Mouse (Mus musculus) gastrocnemius, adult 8-10 months (tissue): ENCODE results near the gene Bpifa3. TPM values are rescaled to one million over a fixed set of nuclear protein-coding genes. Genes with fewer than 3 reads are reported as not detected.
"Not testable (repeated sequence)": the region's sequence is repeated elsewhere in the genome, so short reads cannot be mapped to it uniquely, and the experiment has no call there.

Source experiments
- DNase-seq, 2 experiments: peaks; one replicate each; pipeline ENCODE4 v3.0.0; 2022; ENCODE audit warnings: low spot score in 2 of 2
- total RNA-seq, 4 experiments: library from RNA; stranded (reverse); gene quantifications; 2 replicates each; pipeline ENCODE4 v1.2.4; 2022

Gene Bpifa3
- total RNA-seq: not detected

DNA sequence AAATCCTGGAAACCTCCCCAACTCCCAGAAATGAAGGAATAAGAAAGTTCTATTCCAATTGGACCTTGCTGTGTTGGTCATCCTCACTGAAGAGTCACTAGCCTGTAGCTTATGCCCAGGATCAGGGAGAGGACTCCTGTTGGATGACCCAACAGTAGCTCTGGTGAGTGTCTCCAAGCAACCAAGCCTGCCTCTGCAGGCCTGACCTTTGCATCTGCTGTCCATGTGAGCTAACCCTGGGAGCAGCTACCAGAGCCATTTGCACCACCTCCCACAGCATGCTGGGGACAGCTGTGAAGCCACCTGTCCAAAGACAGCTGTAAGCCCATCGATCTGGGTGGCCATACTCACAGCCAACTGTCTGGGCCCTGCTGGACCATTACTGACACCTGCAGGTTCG lies at the start of gene Bpifa3:
Gene Bpifa3, plus strand, starts transcription at position 217 of the 400 bp plus-strand sequence.
- DNase-seq: no peak

GRCm38 (mm10) chr2:154097734-154098133 lies 32.4 kb upstream of the Bpifa3 start:
- DNase-seq: no peak

DNA sequence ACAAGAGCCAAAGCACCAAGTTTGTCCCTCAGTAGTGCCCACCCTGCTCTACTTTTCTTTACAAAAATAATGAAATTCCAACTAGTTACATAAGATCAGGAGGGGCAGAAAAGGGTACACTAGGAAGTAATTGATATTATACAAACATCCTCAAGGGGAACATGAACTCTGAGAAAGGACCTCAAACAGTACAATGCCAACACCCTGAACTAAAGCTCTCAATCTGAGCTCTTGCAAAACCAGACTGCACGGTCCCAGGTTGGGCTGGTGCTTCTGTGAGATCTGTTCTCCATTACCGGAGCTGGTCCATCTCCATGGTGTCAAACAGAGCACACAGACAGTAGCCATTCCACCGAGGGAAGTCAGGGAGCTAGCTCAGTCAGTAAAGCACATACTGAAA lies 12.8 kb upstream of the Bpifa3 start:
- DNase-seq: no peak

GRCm38 (mm10) chr2:154142580-154142979 lies 12.4 kb downstream of the Bpifa3 start, which contains the start of gene Bpifa1:
TSS of gene Bpifa1 (plus strand) at chr2:154142880.
- no peak for DNase-seq

GRCm38 (mm10) chr2:154143735-154144134 lies 13.6 kb downstream of the Bpifa3 start:
- DNase-seq: no peak

DNA sequence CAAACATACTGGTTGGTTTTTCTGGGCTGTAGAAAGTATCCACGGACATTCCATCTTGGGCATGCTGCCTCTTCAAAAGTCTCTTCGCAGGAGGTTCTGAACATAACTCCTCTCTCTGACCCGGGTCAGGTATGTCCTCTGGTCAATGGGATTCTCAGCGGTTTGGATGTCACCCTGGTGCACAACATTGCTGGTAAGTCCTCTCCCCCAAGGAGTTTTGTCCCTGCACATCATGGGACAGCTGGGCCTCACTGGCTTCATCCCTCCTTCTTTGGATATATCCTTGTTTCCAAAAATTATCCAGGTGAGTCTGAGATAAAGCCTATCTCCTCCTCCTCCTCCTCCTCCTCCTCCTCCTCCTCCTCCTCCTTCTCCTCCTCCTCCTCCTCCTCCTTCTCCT lies 17.4 kb downstream of the Bpifa3 start:
- DNase-seq: no peak

- DNase-seq: no peak
Observed at GRCm38 (mm10) chr2:154158433-154158832, 28.3 kb downstream of the Bpifa3 start.

DNA sequence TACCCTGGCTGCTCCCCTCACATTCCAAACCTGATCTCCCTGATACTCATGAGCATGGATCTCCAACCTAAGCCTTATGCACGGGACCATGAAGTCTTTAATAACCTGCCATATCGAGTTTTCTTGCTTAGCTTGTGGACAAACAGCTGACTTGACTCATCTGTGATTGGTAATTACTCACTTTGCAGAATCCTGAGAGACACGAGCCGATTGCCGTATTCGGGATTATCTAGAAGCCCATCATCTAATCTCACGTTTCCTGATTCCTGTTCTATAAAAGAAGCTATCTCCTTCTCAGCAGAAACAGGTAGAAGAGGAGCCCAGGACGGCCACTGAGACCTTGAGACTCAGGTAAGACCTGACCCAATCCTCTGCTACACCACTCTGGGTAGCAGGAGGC lies 32.2 kb downstream of the Bpifa3 start, which contains the start of gene Bpifa5:
Gene Bpifa5, plus strand, starts transcription at position 301 of the 400 bp plus-strand sequence.
- DNase-seq: no peak

GRCm38 (mm10) chr2:154163306-154163705 lies 33.2 kb downstream of the Bpifa3 start:
- no peak for DNase-seq

GRCm38 (mm10) chr2:154169172-154169571 lies 39.0 kb downstream of the Bpifa3 start:
- no peak for DNase-seq

- no peak for DNase-seq
Observed at GRCm38 (mm10) chr2:154171621-154172020, 41.5 kb downstream of the Bpifa3 start.

- DNase-seq: no peak
Observed at GRCm38 (mm10) chr2:154173313-154173712, 43.2 kb downstream of the Bpifa3 start.

- not testable (repeated sequence) for DNase-seq
Observed at GRCm38 (mm10) chr2:154181900-154182299, 51.8 kb downstream of the Bpifa3 start.

DNA sequence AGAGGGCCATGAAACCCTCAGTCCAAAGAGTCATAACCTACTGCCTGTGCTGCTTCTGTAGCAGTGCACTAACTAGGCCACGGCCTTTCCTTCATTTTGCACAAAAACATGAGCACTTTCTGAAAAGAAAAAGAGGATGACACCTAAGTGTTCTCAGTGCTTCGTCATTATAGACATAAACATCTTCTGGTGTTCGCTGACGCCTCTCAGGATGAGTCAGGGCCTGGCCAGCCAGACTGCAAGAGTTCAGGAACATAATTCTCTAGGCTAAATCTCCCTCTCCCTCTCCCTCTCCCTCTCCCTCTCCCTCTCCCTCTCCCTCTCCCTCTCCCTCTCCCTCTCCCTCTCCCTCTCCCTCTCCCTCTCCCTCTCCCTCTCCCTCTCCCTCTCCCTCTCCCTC lies 52.9 kb downstream of the Bpifa3 start:
- not testable (repeated sequence) for DNase-seq

DNA sequence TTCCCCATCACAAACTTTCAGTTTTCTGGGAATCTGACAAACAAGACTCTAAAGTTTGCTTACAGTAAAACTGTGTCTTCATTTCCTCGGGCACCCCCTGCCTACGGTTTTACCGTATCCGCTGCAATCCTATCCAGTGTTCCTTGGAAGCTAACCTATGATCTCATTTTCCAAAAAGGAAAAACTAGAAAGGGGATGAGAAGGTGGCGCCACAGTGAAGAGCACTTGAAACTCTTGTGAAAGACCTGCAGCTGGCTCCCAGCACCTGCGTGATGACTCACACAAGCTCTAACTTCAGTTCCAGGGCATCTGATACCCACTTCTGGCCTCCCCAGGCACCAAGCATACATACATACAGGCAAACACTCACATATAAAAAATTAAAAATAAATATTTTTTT lies 55.2 kb downstream of the Bpifa3 start:
- no peak for DNase-seq

DNA sequence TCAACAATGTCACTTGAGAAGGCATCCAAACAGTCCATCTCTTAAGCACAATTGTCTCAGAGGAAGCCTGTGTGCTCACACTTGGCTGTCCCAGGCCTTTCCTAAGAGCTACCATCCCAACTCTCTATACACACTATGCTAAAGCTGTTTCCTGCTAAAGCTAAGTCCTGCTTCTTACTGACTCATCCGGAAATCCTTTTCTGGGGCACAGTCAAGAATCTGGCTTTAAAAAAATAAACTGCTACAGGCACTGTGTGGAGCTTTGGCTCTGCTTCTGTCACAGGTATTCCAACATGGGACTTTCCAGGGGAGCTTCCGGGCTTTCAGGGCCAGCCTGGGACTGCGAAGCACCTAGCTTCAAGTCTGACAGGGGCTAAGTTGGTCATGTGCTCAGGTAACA lies 55.6 kb downstream of the Bpifa3 start:
- no peak for DNase-seq

- DNase-seq: no peak
Observed at GRCm38 (mm10) chr2:154187468-154187867, 57.3 kb downstream of the Bpifa3 start.

Other genes starting within 250 kb of the Bpifa3 start
- not detected for gene Bpifb6, start 229.9 kb upstream of the Bpifa3 start, total RNA-seq
- gene Bpifb3, start 212.1 kb upstream of the Bpifa3 start, total RNA-seq: not detected
- not detected for gene Bpifb4, start 192.1 kb upstream of the Bpifa3 start, total RNA-seq
- gene Bpifa6, start 155.4 kb upstream of the Bpifa3 start, total RNA-seq: under 1 TPM in 1 of 4 experiments, not detected in 3; 0.19 TPM
- not detected for gene Bpifa2, start 122.1 kb upstream of the Bpifa3 start, total RNA-seq
- not detected for gene Bpifa1, start 12.5 kb downstream of the Bpifa3 start, total RNA-seq
- gene Bpifa5, start 32.3 kb downstream of the Bpifa3 start, total RNA-seq: not detected
- gene Bpifb1, start 60.5 kb downstream of the Bpifa3 start, total RNA-seq: not detected
- gene Bpifb5, start 93.4 kb downstream of the Bpifa3 start, total RNA-seq: not detected
- 1 to 10 TPM in 1 of 4 experiments, not detected in 3; 1.1 TPM for gene Bpifb9a, start 127.5 kb downstream of the Bpifa3 start, total RNA-seq
- 1 to 10 TPM in 1 of 4 experiments, not detected in 3; 1.2 TPM for gene Bpifb9b, start 176.9 kb downstream of the Bpifa3 start, total RNA-seq
- 10 to 100 TPM; 11.7 to 17.1 (median 12.0) TPM for gene Cdk5rap1, start 242.7 kb downstream of the Bpifa3 start, total RNA-seq